Mouse (Mus musculus): ENCODE results near the gene Efcab2. TPM values are rescaled to one million over a fixed set of nuclear protein-coding genes. Genes with fewer than 3 reads are reported as not detected.
A peak's percentile ranks its signal among the peaks of the same experiment; 100 is the strongest.

Gene Efcab2
- polyA plus RNA-seq, 1 experiment, result 2.7 TPM

DNA sequence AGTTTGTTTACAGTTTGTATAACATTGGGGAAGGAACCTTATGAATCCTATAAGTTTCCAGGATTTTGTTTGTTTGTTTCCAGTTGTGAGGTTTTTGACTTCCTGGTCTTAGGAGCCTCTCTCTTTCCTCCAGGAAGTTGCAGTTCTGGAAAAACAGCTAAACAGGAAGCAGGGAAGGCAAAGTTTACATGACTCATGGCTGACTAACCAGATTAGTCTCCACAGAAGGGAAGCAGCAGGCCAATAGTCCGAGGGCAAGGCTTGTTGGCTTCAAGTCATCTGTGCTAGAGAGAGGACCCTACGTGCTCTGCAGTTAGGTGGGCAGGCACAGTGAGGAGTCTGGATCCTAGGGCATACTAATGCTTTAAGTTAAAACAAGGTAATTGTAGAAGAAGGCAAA, 86.6 kb downstream of the Efcab2 start:
- Histone ChIP-seq H3K4me1 (ENCODE audit: control insufficient read depth, insufficient read depth, low read length) (peaks cover 4% of the 10 kb centered on the region; the same call in 1 of the 2 replicates), H3K4me3 (ENCODE audit: insufficient read depth, low read length) (no peak overlapping the region), H3K27ac (ENCODE audit: insufficient read depth, low read length) (no peak overlapping the region)
- TF ChIP-seq POLR2A (IDR thresholded peaks at IDR 0.05; ENCODE audit: low read depth, low read length) (no peak), CTCF (IDR thresholded peaks at IDR 0.05; ENCODE audit: borderline replicate concordance, insufficient read depth, low read length) (no peak)

DNA sequence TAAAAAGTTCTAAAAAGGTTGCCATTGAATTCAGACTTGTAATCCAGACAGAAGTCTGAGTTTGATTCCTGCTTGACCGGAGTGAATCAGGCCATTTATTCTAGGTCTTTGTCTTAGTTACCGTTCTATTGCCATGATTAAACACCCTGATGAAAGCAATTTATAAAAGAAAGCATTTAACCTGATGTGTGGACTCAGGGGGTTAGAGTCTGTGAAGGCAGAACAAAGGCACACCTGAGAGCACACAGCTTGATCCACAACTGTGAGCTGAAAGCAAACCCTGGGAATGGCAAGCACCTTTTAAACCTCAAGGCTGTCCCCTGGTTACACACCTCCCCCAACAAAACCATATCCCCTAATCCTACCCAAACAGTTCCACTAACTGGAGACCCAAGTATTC, 90.3 kb downstream of the Efcab2 start:
- no peak for TF ChIP-seq POLR2A (IDR thresholded peaks at IDR 0.05; ENCODE audit: low read depth, low read length)
- TF ChIP-seq CTCF (IDR thresholded peaks at IDR 0.05; ENCODE audit: borderline replicate concordance, insufficient read depth, low read length), result no peak
- Histone ChIP-seq H3K27ac (ENCODE audit: insufficient read depth, low read length) (no peak overlapping the region), H3K4me3 (ENCODE audit: insufficient read depth, low read length) (no peak overlapping the region), H3K4me1 (ENCODE audit: control insufficient read depth, insufficient read depth, low read length) (peaks cover 4% of the 10 kb centered on the region; the same call in 1 of the 2 replicates)

DNA sequence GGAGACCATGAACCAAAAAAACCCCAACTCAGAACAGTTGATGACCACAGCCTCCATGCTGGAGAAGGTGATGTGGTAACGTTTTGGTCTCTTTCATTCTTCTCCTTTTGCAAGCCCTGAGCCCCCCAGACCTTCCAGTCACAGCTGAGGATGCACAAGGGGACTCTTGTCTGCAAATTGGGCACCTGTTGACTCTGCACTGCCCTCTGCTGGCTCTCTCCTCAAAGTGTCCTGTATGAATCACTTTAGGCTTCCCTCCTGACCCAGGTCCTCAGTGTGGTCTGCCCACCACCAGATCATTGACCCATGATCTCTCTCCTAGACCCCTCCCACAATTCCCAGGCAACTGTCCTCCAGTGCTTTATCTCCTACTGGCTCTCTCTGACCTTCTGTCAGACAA, 91.0 kb downstream of the Efcab2 start:
- no peak overlapping the region for H3K4me3 ChIP-seq (ENCODE audit: insufficient read depth, low read length)

DNA sequence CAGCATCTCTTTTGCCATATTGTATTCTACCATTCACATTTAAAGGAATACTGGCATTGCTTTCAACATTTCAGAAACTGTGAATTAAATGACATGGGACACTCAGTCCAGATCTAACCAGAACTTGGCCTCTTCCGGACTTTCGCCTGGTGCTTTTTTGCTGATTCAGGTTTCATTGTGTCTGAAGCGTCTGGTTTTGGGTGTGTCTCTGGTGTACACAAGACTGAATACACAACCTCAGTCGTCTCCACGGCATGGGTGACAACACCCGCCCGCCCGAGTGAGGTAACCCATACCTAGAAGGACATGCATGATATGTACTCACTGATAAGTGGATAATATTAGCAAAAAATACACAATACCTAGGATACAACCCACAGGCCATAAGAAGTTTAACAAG, 101.1 kb downstream of the Efcab2 start:
- Histone ChIP-seq H3K4me1 (ENCODE audit: control insufficient read depth, insufficient read depth, low read length) (no peaks in the 10 kb centered on the region), H3K4me3 (ENCODE audit: insufficient read depth, low read length) (no peak overlapping the region), H3K27ac (ENCODE audit: insufficient read depth, low read length) (no peak overlapping the region)
- TF ChIP-seq CTCF (IDR thresholded peaks at IDR 0.05; ENCODE audit: borderline replicate concordance, insufficient read depth, low read length) (no peak), POLR2A (IDR thresholded peaks at IDR 0.05; ENCODE audit: low read depth, low read length) (no peak)

More for the DNA sequence above, 91.0 kb downstream of the Efcab2 start:
- TF ChIP-seq CTCF (IDR thresholded peaks at IDR 0.05; ENCODE audit: borderline replicate concordance, insufficient read depth, low read length), result no peak
- TF ChIP-seq POLR2A (IDR thresholded peaks at IDR 0.05; ENCODE audit: low read depth, low read length), result no peak
- peaks cover 4% of the 10 kb centered on the region; the same call in 1 of the 2 replicates for H3K4me1 ChIP-seq (ENCODE audit: control insufficient read depth, insufficient read depth, low read length)
- H3K27ac ChIP-seq (ENCODE audit: insufficient read depth, low read length), result no peak overlapping the region

DNA sequence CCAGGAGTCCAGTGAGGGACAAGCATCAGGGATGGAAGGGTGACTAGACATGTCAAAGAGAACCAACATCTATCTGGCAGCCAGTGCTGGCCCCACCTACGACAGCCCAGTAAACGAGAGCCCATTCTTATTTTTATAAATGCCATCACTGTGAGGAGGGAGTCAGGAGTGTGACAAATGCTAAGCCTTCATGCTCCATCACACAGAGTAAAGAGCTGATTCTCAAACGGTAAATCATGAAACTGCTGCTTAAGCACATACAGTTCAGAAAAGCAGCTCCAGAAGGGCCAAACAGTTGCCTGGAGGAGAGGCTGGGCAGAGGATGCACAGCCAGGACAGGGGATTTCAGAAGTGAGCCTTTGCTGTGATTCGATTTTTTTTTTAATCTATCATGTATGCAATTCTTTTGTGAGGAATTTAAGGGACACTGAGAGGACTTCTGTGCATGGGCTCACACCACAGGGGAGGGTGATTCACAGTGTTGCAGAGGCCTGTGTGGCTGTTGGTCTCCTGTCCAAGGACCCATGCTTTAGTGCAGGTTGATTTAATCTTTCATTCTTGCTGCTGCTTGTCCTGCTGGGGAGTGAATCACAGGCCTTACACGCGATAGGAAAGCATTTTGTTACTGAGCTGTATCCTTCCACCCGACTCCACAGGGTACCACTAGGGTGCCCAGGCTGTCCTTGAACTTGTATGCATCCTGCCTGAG, 106.6 kb downstream of the Efcab2 start:
- H3K27ac ChIP-seq (ENCODE audit: insufficient read depth, low read length), result no peak overlapping the region
- TF ChIP-seq POLR2A (IDR thresholded peaks at IDR 0.05; ENCODE audit: low read depth, low read length), result no peak
- no peak for TF ChIP-seq CTCF (IDR thresholded peaks at IDR 0.05; ENCODE audit: borderline replicate concordance, insufficient read depth, low read length)

DNA sequence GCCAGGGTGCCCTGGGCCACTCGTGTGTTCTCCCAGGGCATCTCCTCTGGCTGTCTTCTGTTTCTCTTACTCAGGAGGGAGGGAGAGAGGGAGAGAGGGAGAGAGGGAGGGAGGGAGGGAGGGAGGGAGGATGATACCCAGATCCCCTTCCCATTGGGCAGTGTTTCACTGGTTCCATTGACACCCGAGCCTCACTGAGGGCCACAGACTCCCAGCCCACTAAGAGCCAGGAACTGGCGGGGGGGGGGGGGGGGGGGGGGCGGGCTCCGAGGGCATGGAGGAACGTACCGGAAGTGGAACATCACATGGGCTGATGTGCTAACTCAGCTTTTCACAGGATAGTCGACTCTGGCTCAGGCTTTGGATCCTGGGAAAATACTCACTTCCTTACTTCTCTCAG, 108.1 kb downstream of the Efcab2 start:
- TF ChIP-seq CTCF (IDR thresholded peaks at IDR 0.05; ENCODE audit: borderline replicate concordance, insufficient read depth, low read length) (no peak), POLR2A (IDR thresholded peaks at IDR 0.05; ENCODE audit: low read depth, low read length) (no peak)
- H3K27ac ChIP-seq (ENCODE audit: insufficient read depth, low read length), result no peak overlapping the region
- no peaks in the 10 kb centered on the region; the same call in 1 of the 2 replicates for H3K4me1 ChIP-seq (ENCODE audit: control insufficient read depth, insufficient read depth, low read length)
- H3K4me3 ChIP-seq (ENCODE audit: insufficient read depth, low read length), result no peak overlapping the region

More for the DNA sequence above, 106.6 kb downstream of the Efcab2 start:
- Histone ChIP-seq H3K4me3 (ENCODE audit: insufficient read depth, low read length) (no peak overlapping the region), H3K4me1 (ENCODE audit: control insufficient read depth, insufficient read depth, low read length) (no peaks in the 10 kb centered on the region; the same call in 1 of the 2 replicates)

DNA sequence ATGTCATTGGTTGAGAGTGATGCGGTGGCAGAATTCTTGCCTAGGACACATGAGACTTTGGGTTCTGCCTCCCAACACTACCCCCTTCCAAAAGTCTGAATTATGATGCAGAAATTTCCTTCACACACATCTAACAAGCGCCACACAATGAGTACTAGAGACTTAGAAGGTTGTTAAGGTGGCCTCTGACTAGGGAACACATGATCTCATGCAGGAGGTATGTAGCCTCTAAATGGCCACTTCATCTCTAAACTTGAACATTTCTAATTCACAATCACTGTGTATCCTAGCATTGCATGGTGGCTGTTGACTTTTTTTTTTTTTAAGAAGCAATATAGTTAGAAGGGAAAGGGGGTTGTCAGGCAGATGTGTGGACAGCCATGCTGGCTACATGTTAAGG, 110.0 kb downstream of the Efcab2 start:
- Histone ChIP-seq H3K4me1 (ENCODE audit: control insufficient read depth, insufficient read depth, low read length) (no peaks in the 10 kb centered on the region; the same call in 1 of the 2 replicates), H3K27ac (ENCODE audit: insufficient read depth, low read length) (no peak overlapping the region), H3K4me3 (ENCODE audit: insufficient read depth, low read length) (no peak overlapping the region)
- TF ChIP-seq CTCF (IDR thresholded peaks at IDR 0.05; ENCODE audit: borderline replicate concordance, insufficient read depth, low read length) (no peak), POLR2A (IDR thresholded peaks at IDR 0.05; ENCODE audit: low read depth, low read length) (no peak)

DNA sequence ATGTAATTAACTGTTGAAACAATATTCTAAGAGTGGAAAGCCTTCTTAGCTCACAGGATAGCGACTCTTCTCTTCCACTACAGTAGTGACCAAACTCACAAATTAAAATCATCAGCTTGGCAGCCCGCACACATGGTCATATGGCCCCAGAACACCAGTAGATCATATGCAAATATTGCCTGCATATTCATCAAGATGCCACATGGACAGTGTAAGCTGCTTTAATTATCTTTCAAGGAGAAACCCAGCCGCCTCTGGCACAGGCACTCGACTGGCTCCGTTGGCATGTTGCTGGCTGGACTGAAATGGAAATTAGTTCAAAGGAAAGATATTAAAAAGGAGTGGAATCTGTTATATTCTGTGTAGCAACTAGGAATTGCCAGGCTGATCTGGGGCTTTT, 116.5 kb downstream of the Efcab2 start:
- Histone ChIP-seq H3K4me3 (ENCODE audit: insufficient read depth, low read length) (no peak overlapping the region), H3K27ac (ENCODE audit: insufficient read depth, low read length) (no peak overlapping the region), H3K4me1 (ENCODE audit: control insufficient read depth, insufficient read depth, low read length) (no peaks in the 10 kb centered on the region)
- no peak for TF ChIP-seq CTCF (IDR thresholded peaks at IDR 0.05; ENCODE audit: borderline replicate concordance, insufficient read depth, low read length)
- no peak for TF ChIP-seq POLR2A (IDR thresholded peaks at IDR 0.05; ENCODE audit: low read depth, low read length)

DNA sequence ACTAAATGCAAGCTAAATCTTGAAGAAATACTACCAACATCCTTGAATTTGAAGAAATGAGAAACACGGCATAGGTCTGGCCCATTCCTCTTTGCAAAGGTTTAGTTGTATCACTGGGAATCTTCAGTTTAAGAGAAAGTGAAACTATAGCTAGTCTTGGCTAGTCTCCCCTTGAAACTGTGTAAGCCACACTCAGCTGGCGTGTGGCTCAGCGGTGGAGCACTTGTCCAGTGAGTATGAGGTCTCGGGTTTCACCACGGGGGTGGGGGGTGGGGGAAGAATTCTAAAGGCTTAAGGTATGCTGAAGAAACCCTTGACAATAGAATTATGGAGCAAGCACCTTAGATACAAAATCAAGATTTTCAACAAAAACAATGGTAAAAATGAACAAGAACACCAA, 117.3 kb downstream of the Efcab2 start:
- TF ChIP-seq CTCF (IDR thresholded peaks at IDR 0.05; ENCODE audit: borderline replicate concordance, insufficient read depth, low read length) (no peak), POLR2A (IDR thresholded peaks at IDR 0.05; ENCODE audit: low read depth, low read length) (no peak)
- no peak overlapping the region for H3K4me3 ChIP-seq (ENCODE audit: insufficient read depth, low read length)
- no peak overlapping the region for H3K27ac ChIP-seq (ENCODE audit: insufficient read depth, low read length)
- no peaks in the 10 kb centered on the region for H3K4me1 ChIP-seq (ENCODE audit: control insufficient read depth, insufficient read depth, low read length)

DNA sequence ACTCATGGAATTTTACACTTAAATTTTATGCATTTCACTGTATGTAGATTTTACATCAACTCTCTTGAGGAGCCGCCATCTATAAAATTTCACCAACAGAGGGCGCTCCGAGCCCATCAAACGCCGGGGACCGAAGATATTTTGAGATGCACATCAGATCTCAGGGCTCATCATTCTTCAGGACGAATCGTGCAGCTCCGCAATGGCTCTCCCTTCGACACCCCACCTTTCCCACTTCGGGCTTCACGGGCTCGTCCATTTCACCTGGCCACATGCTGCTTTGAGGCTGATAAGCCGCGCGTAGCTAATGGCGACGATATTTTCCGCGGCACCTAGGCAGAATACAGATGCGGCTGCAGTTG, 121.3 kb downstream of the Efcab2 start:
- peak overlapping the region; percentile 56 for H3K4me3 ChIP-seq (ENCODE audit: insufficient read depth, low read length)
- H3K27ac ChIP-seq (ENCODE audit: insufficient read depth, low read length), result peak overlapping the region; percentile 53

More for the DNA sequence above, 121.3 kb downstream of the Efcab2 start:
- H3K4me1 ChIP-seq (ENCODE audit: control insufficient read depth, insufficient read depth, low read length), result no peaks in the 10 kb centered on the region
- 0 out of 2 replicates have a peak, but pooled peaks have one; percentile 28 for TF ChIP-seq CTCF (IDR thresholded peaks at IDR 0.05; ENCODE audit: borderline replicate concordance, insufficient read depth, low read length)
- TF ChIP-seq POLR2A (IDR thresholded peaks at IDR 0.05; ENCODE audit: low read depth, low read length), result no peak
